Mouse (Mus musculus) liver, postnatal 0 days (tissue): Measurements from ENCODE around the gene Srebf2. TPM values are rescaled to one million over a fixed set of nuclear protein-coding genes. Genes with fewer than 3 reads are reported as not detected.

ENCODE experiments used
- ATAC-seq: fragments of 200-750 bp; cut with Nextera tagmentation; 2 replicates; pipeline ENCODE4 v1.8.0; 2017; ENCODE audit warnings: mild to moderate bottlenecking, moderate library complexity
- DNase-seq: peaks from one replicate; pipeline ENCODE4 v3.0.0-alpha.2; 2016
- H3K27ac ChIP-seq: fragments of 300-500 bp; sonication (generic); 2 replicates; pipeline ENCODE4 v1.5.1; 2014; ENCODE audit warnings: antibody characterized with exemption, moderate library complexity, mild to moderate bottlenecking, low read depth
- H3K27me3 ChIP-seq: fragments of 300-500 bp; sonication (generic); 2 replicates; pipeline ENCODE4 v1.6.1; 2014; ENCODE audit warnings: low read length, control low read depth, mixed read lengths; ENCODE audit not compliant: insufficient read depth
- H3K36me3 ChIP-seq: fragments of 300-500 bp; sonication (generic); replicated peaks from 2 replicates; pipeline ENCODE4 v1.6.1; 2014; ENCODE audit warnings: mild to moderate bottlenecking, control low read depth, low read length, moderate library complexity, mixed read lengths; ENCODE audit not compliant: insufficient read depth
- H3K4me1 ChIP-seq: fragments of 300-500 bp; sonication (generic); 2 replicates; pipeline ENCODE4 v1.6.1; 2014; ENCODE audit warnings: antibody characterized with exemption, mild to moderate bottlenecking, control low read depth; ENCODE audit not compliant: insufficient read depth
- H3K4me2 ChIP-seq: fragments of 300-500 bp; sonication (generic); 2 replicates; pipeline ENCODE4 v1.6.1; 2014; ENCODE audit warnings: low read depth, mild to moderate bottlenecking, low read length, moderate library complexity, mixed read lengths
- H3K4me3 ChIP-seq: fragments of 300-500 bp; sonication (generic); 2 replicates; pipeline ENCODE4 v1.5.1; 2014; ENCODE audit warnings: low read depth, low read length
- H3K9ac ChIP-seq: fragments of 300-500 bp; sonication (generic); replicated peaks from 2 replicates; pipeline ENCODE4 v1.6.1; 2014; ENCODE audit warnings: mild to moderate bottlenecking, moderate library complexity
- H3K9me3 ChIP-seq: fragments of 300-500 bp; sonication (generic); 2 replicates; pipeline ENCODE4 v1.6.1; 2016; ENCODE audit warnings: mild to moderate bottlenecking, control low read depth, low read length, mixed read lengths
- CTCF ChIP-seq: sonication (generic); IDR thresholded peaks from 2 replicates; pipeline ENCODE4 v1.5.1; 2016; ENCODE audit warnings: antibody characterized with exemption, low read depth
- EP300 ChIP-seq: IDR thresholded peaks from 2 replicates; pipeline ENCODE4 v1.6.1; 2016; ENCODE audit warnings: antibody characterized with exemption, low read depth, mild to moderate bottlenecking
- WGBS: fragments of 180-500 bp; shearing (Covaris S2); extraction: QIAGEN DNeasy Blood & Tissue Kit; methylation state at CpG from one replicate; pipeline ENCODE4 v1.1.7; 2014; ENCODE audit not compliant: insufficient replicate concordance; 5-methylcytosine and 5-hydroxymethylcytosine counted together
- polyA plus RNA-seq: library from polyadenylated mRNA; unstranded; fragments of >200 nt; fragmentation: Nextera tagmentation; extraction: Ambion mirVana; gene quantifications from 2 replicates; pipeline ENCODE4 v1.2.1, GENCODE M21; 2015

The Srebf2 gene
- polyA plus RNA-seq, 1 experiment from 2014 or later, result 33.6 TPM

- ATAC-seq (no peak), DNase-seq (no peak)
- TF ChIP-seq CTCF (no peak), EP300 (no peak)
- Histone ChIP-seq H3K36me3 (no peaks in the 10 kb centered on the region), H3K27me3 (peaks cover 65% of the 10 kb centered on the region), H3K4me1 (peaks cover 11% of the 10 kb centered on the region), H3K9me3 (no peaks in the 10 kb centered on the region), H3K4me2 (no peak overlapping the region), H3K9ac (no peak overlapping the region), H3K27ac (no peak overlapping the region), H3K4me3 (peak overlapping the region; percentile 40; the same call in 1 of the 2 replicates)
- 7% methylated on average over 11 of the region's 11 CpGs for WGBS
Observed at GRCm38 (mm10) chr15:82211281-82211680, 64.3 kb downstream of the Srebf2 start.

GRCm38 (mm10) chr15:82211911-82212751, 65.2 kb downstream of the Srebf2 start:
- no peak for DNase-seq
- H3K9ac ChIP-seq, result 0 out of 2 replicates have a peak overlapping the region, but pooled peaks have one; percentile 26

GRCm38 (mm10) chr15:82212752-82213063, 65.7 kb downstream of the Srebf2 start, which contains the start of gene Shisa8:
Gene Shisa8, minus strand, starts transcription at chr15:82212815.
- Histone ChIP-seq H3K4me1 (peaks cover 7% of the 10 kb centered on the region), H3K9ac (0 out of 2 replicates have a peak within 1 kb of the TSS, but pooled peaks have one; percentile 26), H3K27ac (no peak within 1 kb of the TSS), H3K4me2 (peak within 1 kb of the TSS; percentile 68), H3K9me3 (no peaks in the 10 kb centered on the region), H3K4me3 (peak within 1 kb of the TSS; percentile 40), H3K27me3 (peaks cover 74% of the 10 kb centered on the region), H3K36me3 (no peaks in the 10 kb centered on the region)
- no peak for DNase-seq
- no peak for ATAC-seq
- WGBS, result 5% methylated on average over 17 of the region's 34 CpGs
- TF ChIP-seq EP300, result no peak
- no peak for TF ChIP-seq CTCF

More at GRCm38 (mm10) chr15:82211911-82212751, 65.2 kb downstream of the Srebf2 start:
- WGBS, result 1% methylated on average over 78 of the region's 112 CpGs
- peak overlapping the region; percentile 68 for H3K4me2 ChIP-seq
- peaks cover 7% of the 10 kb centered on the region for H3K4me1 ChIP-seq
- H3K9me3 ChIP-seq, result no peaks in the 10 kb centered on the region
- H3K27ac ChIP-seq, result no peak overlapping the region
- no peaks in the 10 kb centered on the region for H3K36me3 ChIP-seq
- H3K4me3 ChIP-seq, result peak overlapping the region; percentile 40
- H3K27me3 ChIP-seq, result peaks cover 73% of the 10 kb centered on the region
- TF ChIP-seq CTCF (no peak), EP300 (no peak)
- peak; percentile 28; the same call in 1 of the 2 replicates for ATAC-seq

GRCm38 (mm10) chr15:82213222-82213621, 66.2 kb downstream of the Srebf2 start:
- no peaks in the 10 kb centered on the region for H3K9me3 ChIP-seq
- TF ChIP-seq EP300 (no peak), CTCF (no peak)
- no peak for DNase-seq
- no peaks in the 10 kb centered on the region for H3K36me3 ChIP-seq
- no peak overlapping the region for H3K4me3 ChIP-seq
- peaks cover 74% of the 10 kb centered on the region for H3K27me3 ChIP-seq
- no peak overlapping the region for H3K9ac ChIP-seq
- 45% methylated on average over 4 of the region's 4 CpGs for WGBS
- H3K27ac ChIP-seq, result no peak overlapping the region
- peaks cover 7% of the 10 kb centered on the region for H3K4me1 ChIP-seq
- no peak overlapping the region for H3K4me2 ChIP-seq
- no peak for ATAC-seq

- Histone ChIP-seq H3K4me2 (no peak overlapping the region), H3K36me3 (no peaks in the 10 kb centered on the region), H3K27ac (no peak overlapping the region), H3K27me3 (peaks cover 62% of the 10 kb centered on the region), H3K9me3 (no peaks in the 10 kb centered on the region), H3K9ac (no peak overlapping the region), H3K4me1 (peaks cover 7% of the 10 kb centered on the region), H3K4me3 (no peak overlapping the region)
- TF ChIP-seq CTCF (no peak), EP300 (no peak)
- ATAC-seq (no peak), DNase-seq (no peak)
- 44% methylated on average over 11 of the region's 11 CpGs for WGBS
Observed at GRCm38 (mm10) chr15:82215332-82216046, 68.5 kb downstream of the Srebf2 start.

- Histone ChIP-seq H3K4me2 (no peak overlapping the region), H3K27me3 (peaks cover 54% of the 10 kb centered on the region), H3K27ac (no peak overlapping the region), H3K4me3 (no peak overlapping the region), H3K4me1 (peaks cover 7% of the 10 kb centered on the region), H3K36me3 (no peaks in the 10 kb centered on the region), H3K9me3 (no peaks in the 10 kb centered on the region), H3K9ac (no peak overlapping the region)
- DNase-seq (no peak), ATAC-seq (no peak)
- WGBS, result 66% methylated on average over 20 of the region's 20 CpGs
- TF ChIP-seq EP300, result no peak
- TF ChIP-seq CTCF, result no peak
Observed at GRCm38 (mm10) chr15:82216142-82216827, 69.3 kb downstream of the Srebf2 start.
